13 mouse cellular contexts compared by ENCODE assay signal in the genomic region with DNA sequence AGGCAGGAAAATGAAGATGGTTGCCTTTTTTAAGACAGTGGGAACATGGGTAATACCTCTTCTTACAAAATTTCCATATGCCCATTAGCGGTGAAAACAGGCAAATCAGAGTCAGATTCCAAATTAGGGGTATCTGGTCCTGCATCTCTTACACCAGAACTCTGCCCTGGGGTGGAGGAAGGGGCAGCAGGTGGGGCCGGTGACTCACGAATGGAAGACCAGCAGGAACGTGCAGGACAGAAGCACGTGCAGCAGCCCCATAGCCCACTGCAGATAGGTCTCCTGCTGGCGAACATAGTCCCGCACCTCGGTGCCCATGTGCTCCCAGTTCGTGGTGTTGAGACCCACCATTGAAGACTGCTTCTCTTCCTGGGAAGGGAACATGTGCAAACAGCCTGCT. TPM values are rescaled to one million over a fixed set of nuclear protein-coding genes. Genes with fewer than 3 reads are reported as not detected.
"Had no signal": no experiment of that assay in that cellular context is flagged by ENCODE, and none has a peak within 500 bp of the region (broad histone marks: within the 10 kb centered on the region; RNA-seq: fewer than 3 reads in every experiment).

No protein-coding gene starts in this region.

- H3K9me3 ChIP-seq: liver, embryonic 13.5 days had no signal

- H3K4me2 ChIP-seq: liver, embryonic 13.5 days; midbrain, embryonic 11.5 days had no signal

- ATAC-seq: inflammation-experienced regulatory T-cells, adult 6 months had no signal

- DNase-seq: liver, embryonic 13.5 days; lung, adult 2 months; lung, postnatal 14 days; lung, postnatal 4 days; midbrain, embryonic 14.5 days; thymus, adult 2 months; thymus, postnatal 14 days; thymus, postnatal 4 days had no signal

- H3K9ac ChIP-seq: liver, embryonic 13.5 days had no signal

- H3K4me3 ChIP-seq: liver, embryonic 13.5 days had no signal

- H3K36me3 ChIP-seq: liver, embryonic 13.5 days had no signal

- H3K27ac ChIP-seq: liver, embryonic 13.5 days; stomach, postnatal 0 days had no signal

RNA-seq across cellular contexts. Expression of a gene that starts 5.7 kb away (rescaled TPM):
- polyA plus RNA-seq: liver, adult 2 months; midbrain, embryonic 11.5 days; neural tube, embryonic 11.5 days had no signal

RNA-seq across cellular contexts. Expression of a gene that starts 9.0 kb away (rescaled TPM):
- polyA plus RNA-seq: liver, embryonic 13.5 days; lung, adult 2 months had no signal

RNA-seq across cellular contexts. Expression of a gene that starts 33.3 kb away (rescaled TPM):
- polyA plus RNA-seq: inflammation-experienced regulatory T-cells, adult 6 months; liver, adult 2 months had no signal
